Mouse (Mus musculus) layer of hippocampus, postnatal 14 days (tissue): ENCODE data around the gene Stat5b. TPM values are rescaled to one million over a fixed set of nuclear protein-coding genes. Genes with fewer than 3 reads are reported as not detected.

Source experiments
- DNase-seq, 2 experiments: peaks; one replicate each; pipeline ENCODE4 v3.0.0; 2021 to 2022; ENCODE audit warnings: low spot score in 2 of 2, mixed read lengths in 1 of 2
- total RNA-seq, 2 experiments: library from RNA; stranded (reverse); gene quantifications; 2 replicates each; pipeline ENCODE4 v1.2.3; 2021

Gene Stat5b
- total RNA-seq, 2 experiments from 2014 or later: 12.5 to 16.2 TPM

GRCm38 (mm10) chr11:100816801-100817200, 33.7 kb downstream of the Stat5b start:
- DNase-seq: no peak

- no peak for DNase-seq
Measured at GRCm38 (mm10) chr11:100816342-100816741, 34.2 kb downstream of the Stat5b start.

- DNase-seq: no peak
Measured at GRCm38 (mm10) chr11:100814498-100814897, 36.0 kb downstream of the Stat5b start.

GRCm38 (mm10) chr11:100811132-100811531, 39.4 kb downstream of the Stat5b start:
- DNase-seq: no peak

GRCm38 (mm10) chr11:100810516-100810915, 40.0 kb downstream of the Stat5b start:
- no peak for DNase-seq

- no peak for DNase-seq
Measured at GRCm38 (mm10) chr11:100806380-100807305, 43.9 kb downstream of the Stat5b start.

- no peak for DNase-seq
Measured at GRCm38 (mm10) chr11:100805535-100805934, 45.0 kb downstream of the Stat5b start.

- DNase-seq: no peak
Measured at GRCm38 (mm10) chr11:100804409-100804808, 46.1 kb downstream of the Stat5b start.

GRCm38 (mm10) chr11:100799426-100799825, 51.1 kb downstream of the Stat5b start:
- DNase-seq: no peak

- DNase-seq: no peak
Measured at GRCm38 (mm10) chr11:100796585-100796984, 53.9 kb downstream of the Stat5b start.

GRCm38 (mm10) chr11:100795386-100795785, 55.1 kb downstream of the Stat5b start:
- no peak for DNase-seq

GRCm38 (mm10) chr11:100791457-100792049, 59.0 kb downstream of the Stat5b start:
- peak in 1 of 2 experiments; percentile 72 for DNase-seq

- DNase-seq: peak; percentile 51 to 84
Measured at GRCm38 (mm10) chr11:100790644-100791043, 59.9 kb downstream of the Stat5b start.

- no peak for DNase-seq
Measured at GRCm38 (mm10) chr11:100789702-100790101, 60.8 kb downstream of the Stat5b start.

GRCm38 (mm10) chr11:100785774-100786173, 64.8 kb downstream of the Stat5b start:
- DNase-seq: peak in 1 of 2 experiments; percentile 58

GRCm38 (mm10) chr11:100784286-100784685, 66.2 kb downstream of the Stat5b start:
- no peak for DNase-seq

- no peak for DNase-seq
Measured at GRCm38 (mm10) chr11:100782568-100782967, 68.0 kb downstream of the Stat5b start.

- DNase-seq: no peak
Measured at GRCm38 (mm10) chr11:100781763-100782475, 68.6 kb downstream of the Stat5b start.

- no peak for DNase-seq
Measured at GRCm38 (mm10) chr11:100780247-100780646, 70.3 kb downstream of the Stat5b start.

- DNase-seq: no peak
Measured at GRCm38 (mm10) chr11:100778069-100778468, 72.5 kb downstream of the Stat5b start.

- no peak for DNase-seq
Measured at GRCm38 (mm10) chr11:100775921-100776320, 74.6 kb downstream of the Stat5b start.

GRCm38 (mm10) chr11:100774261-100774660, 76.3 kb downstream of the Stat5b start:
- DNase-seq: no peak
